Mouse (Mus musculus): ENCODE measurements around the gene Vmn1r65. TPM values are rescaled to one million over a fixed set of nuclear protein-coding genes. Genes with fewer than 3 reads are reported as not detected.
"Not testable (repeated sequence)": the region's sequence is repeated elsewhere in the genome, so short reads cannot be mapped to it uniquely, and the experiment has no call there.

Vmn1r65 gene
- total RNA-seq (2014; fragmentation: Nextera tagmentation) = not detected in 2 replicates
- total RNA-seq (2017) = not detected in 2 replicates

DNA sequence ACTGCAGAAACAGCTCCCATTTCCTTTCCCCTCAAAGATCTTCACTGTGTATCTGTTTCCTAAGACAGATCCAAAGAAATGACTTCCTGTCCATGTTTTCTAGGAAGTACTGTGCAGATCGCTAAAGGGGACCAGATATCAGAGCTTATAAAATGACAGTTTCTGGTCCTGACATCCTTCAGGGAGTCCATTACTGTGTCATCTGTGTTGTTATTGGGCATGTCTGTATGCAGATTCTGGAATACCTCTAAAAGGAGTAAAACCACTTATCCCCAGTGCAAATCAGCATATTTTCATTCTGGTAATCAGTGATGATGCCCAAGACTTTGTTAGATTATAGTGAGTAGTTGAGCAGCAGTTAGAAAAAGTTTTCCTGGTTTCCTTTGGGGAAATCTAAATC is at the start of gene Vmn1r65:
TSS of gene Vmn1r65 (minus strand) at position 101 of the 400 bp plus-strand sequence.
- no peak for ATAC-seq (replicated peaks; ENCODE audit: poor library complexity, severe bottlenecking)

DNA sequence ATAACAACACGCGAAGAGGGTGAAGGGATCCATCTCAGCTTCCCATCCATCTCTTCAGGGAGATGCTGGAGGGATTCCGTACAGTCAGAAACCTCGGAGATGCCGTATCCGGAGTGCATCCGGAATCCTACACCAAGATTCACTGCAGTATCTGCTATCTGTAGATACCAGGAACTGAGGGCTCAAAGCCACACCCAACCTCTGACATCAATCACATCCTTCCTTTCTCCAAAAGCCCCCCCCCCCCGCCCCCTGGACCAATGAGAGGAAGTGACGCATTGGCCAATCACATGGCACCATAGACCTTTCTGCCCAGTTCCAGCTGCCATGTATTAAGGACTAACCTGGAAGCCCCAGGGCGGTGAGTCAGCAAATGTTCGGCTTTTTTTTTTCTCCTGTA is 34.1 kb upstream of the Vmn1r65 start, which contains the start of gene Nlrp4c:
TSS of gene Nlrp4c (plus strand) at position 301 of the 400 bp plus-strand sequence.
- ATAC-seq (replicated peaks; ENCODE audit: poor library complexity, severe bottlenecking) = no peak

DNA sequence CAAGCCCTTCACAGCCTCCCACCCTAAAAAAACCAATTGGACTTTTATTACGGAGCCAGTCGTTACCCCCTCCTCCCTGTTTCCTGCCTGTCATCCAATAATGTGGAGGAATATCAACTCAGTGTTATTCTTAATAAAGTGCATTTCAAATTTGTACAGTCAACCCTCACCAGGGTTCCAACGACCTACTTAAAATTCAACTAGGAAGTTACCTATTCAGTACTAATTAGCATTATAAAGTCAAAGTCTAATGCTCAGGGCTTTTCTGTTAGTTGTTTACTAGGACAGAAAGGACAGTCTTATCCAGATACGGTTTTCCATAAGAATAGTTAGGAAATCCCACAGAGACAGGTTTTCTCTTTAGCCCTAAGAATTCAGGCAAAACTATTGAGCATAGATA is 28.4 kb downstream of the Vmn1r65 start:
- not testable (repeated sequence) for ATAC-seq (replicated peaks; ENCODE audit: poor library complexity, severe bottlenecking)

DNA sequence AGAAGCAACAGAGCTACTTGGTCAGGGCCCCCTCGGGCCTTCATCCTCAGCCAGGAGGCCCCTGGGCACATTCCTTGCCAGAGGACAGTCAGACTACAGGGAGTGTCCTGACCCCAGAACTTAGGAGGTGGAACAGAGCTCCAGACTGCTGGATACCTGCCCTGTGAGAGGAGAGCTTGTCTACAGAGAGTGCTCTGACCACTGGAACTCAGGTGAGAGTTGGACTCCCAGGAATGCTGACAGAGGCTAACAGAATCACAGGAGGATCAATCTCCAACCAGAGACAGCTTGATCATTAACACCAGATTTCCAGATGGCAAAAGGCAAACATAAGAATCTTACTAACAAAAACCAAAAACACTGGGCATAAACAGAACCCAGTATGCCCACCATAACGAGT is 38.3 kb downstream of the Vmn1r65 start:
- not testable (repeated sequence) for ATAC-seq (replicated peaks; ENCODE audit: poor library complexity, severe bottlenecking)

Other genes starting within 250 kb of the Vmn1r65 start
- not detected in 2 replicates for gene Vmn1r63, start 205.6 kb downstream of the Vmn1r65 start, total RNA-seq (2014; fragmentation: Nextera tagmentation)
- gene Vmn1r63, start 205.6 kb downstream of the Vmn1r65 start, total RNA-seq (2017) = not detected in 2 replicates
- gene Vmn1r64, start 126.5 kb downstream of the Vmn1r65 start, total RNA-seq (2014; fragmentation: Nextera tagmentation) = not detected in 2 replicates
- gene Vmn1r64, start 126.5 kb downstream of the Vmn1r65 start, total RNA-seq (2017) = not detected in 2 replicates
- not detected in 2 replicates for gene Nlrp4c, start 34.2 kb upstream of the Vmn1r65 start, total RNA-seq (2014; fragmentation: Nextera tagmentation)
- not detected in 2 replicates for gene Nlrp4c, start 34.2 kb upstream of the Vmn1r65 start, total RNA-seq (2017)
- 22.6 and 23.7 TPM in 2 replicates for gene Zfp787, start 145.0 kb upstream of the Vmn1r65 start, total RNA-seq (2014; fragmentation: Nextera tagmentation)
- gene Zfp787, start 145.0 kb upstream of the Vmn1r65 start, total RNA-seq (2017) = 20.2 and 32.4 TPM in 2 replicates
- 11.6 and 14.7 TPM in 2 replicates for gene Zfp444, start 161.2 kb upstream of the Vmn1r65 start, total RNA-seq (2014; fragmentation: Nextera tagmentation)
- gene Zfp444, start 161.2 kb upstream of the Vmn1r65 start, total RNA-seq (2017) = 20.1 and 23.3 TPM in 2 replicates
- not detected in 2 replicates for gene Galp, start 186.1 kb upstream of the Vmn1r65 start, total RNA-seq (2014; fragmentation: Nextera tagmentation)
- gene Galp, start 186.1 kb upstream of the Vmn1r65 start, total RNA-seq (2017) = not detected in 2 replicates
- gene Zscan5b, start 211.3 kb upstream of the Vmn1r65 start, total RNA-seq (2014; fragmentation: Nextera tagmentation) = not detected in 2 replicates
- gene Zscan5b, start 211.3 kb upstream of the Vmn1r65 start, total RNA-seq (2017) = not detected in 2 replicates
- not detected in 2 replicates for gene Epp13, start 241.7 kb upstream of the Vmn1r65 start, total RNA-seq (2014; fragmentation: Nextera tagmentation)
- not detected in 2 replicates for gene Epp13, start 241.7 kb upstream of the Vmn1r65 start, total RNA-seq (2017)

Data from granulocyte monocyte progenitor cell, adult 5-6 weeks (primary cell).